Mouse (Mus musculus): Measurements from ENCODE around the gene Cxcr6. TPM values are rescaled to one million over a fixed set of nuclear protein-coding genes. Genes with fewer than 3 reads are reported as not detected.

The Cxcr6 gene
- polyA plus RNA-seq, 1 experiment from 2014 or later = 0.23 TPM

DNA sequence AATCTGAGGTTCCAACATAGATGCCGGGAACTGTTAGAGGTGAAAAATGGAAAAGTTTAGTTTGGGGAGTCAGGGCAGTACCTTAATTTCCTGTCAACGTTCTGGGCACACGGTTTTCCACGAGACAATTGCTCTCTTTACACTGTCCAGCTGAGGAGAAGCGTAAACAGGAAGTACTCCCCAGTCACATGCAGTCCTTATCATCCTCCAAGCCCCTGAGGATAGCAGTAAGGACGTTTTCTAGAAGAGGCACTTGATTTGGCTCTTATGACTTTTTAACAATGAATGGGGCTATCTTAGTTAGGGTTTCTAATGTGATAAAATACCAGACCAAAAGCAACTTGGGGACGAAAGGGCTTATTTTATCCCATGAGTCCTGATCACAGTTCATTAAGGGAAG, 2.3 kb downstream of the Cxcr6 start:
- Histone ChIP-seq H3K4me2 (ENCODE audit: low read depth, severe bottlenecking) (no peak overlapping the region), H3K9me3 (ENCODE audit: control insufficient read depth, low read length) (no peaks in the 10 kb centered on the region), H3K27ac (replicated peaks; ENCODE audit: low read depth, low read length) (no peak overlapping the region), H3K27me3 (ENCODE audit: control insufficient read depth, insufficient read depth, low read length) (no peaks in the 10 kb centered on the region), H3K4me3 (ENCODE audit: low read depth, low read length) (no peak overlapping the region), H3K36me3 (ENCODE audit: control insufficient read depth, insufficient read depth, low read length) (peaks cover 3% of the 10 kb centered on the region; the same call in 1 of the 2 replicates), H3K9ac (ENCODE audit: low read length) (no peak overlapping the region), H3K4me1 (ENCODE audit: control insufficient read depth, insufficient read depth, low read length) (no peaks in the 10 kb centered on the region)
- WGBS = 76% methylated on average over 7 of the region's 7 CpGs
- ATAC-seq (ENCODE audit: insufficient number of reproducible peaks, low FRiP score, low TSS enrichment, low read depth) (no peak), DNase-seq (ENCODE audit: low spot score) (no peak)

DNA sequence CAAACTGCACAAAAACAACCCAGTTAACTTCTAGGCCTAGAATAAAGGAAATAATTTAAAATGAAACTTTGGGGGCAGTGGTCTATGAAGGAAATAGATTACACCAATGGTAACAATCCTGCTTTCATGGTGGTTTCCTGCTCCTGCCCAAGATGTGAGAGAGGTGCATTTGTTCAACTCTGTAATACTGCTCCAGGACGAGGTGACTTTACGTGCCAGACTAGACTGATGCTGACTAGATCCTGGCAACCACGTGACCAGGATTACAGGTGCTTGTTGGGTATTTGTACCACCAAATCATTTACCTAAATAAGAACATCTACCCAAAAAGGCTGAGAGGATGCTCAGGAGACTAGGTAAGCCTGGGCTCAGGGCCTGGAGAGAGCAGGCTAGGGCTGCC, 5.6 kb downstream of the Cxcr6 start:
- WGBS = 85% methylated on average over 3 of the region's 3 CpGs
- Histone ChIP-seq H3K36me3 (ENCODE audit: control insufficient read depth, insufficient read depth, low read length) (peaks cover 3% of the 10 kb centered on the region; the same call in 1 of the 2 replicates), H3K27ac (replicated peaks; ENCODE audit: low read depth, low read length) (no peak overlapping the region), H3K9ac (ENCODE audit: low read length) (no peak overlapping the region), H3K4me1 (ENCODE audit: control insufficient read depth, insufficient read depth, low read length) (no peaks in the 10 kb centered on the region), H3K27me3 (ENCODE audit: control insufficient read depth, insufficient read depth, low read length) (no peaks in the 10 kb centered on the region), H3K4me2 (ENCODE audit: low read depth, severe bottlenecking) (no peak overlapping the region), H3K9me3 (ENCODE audit: control insufficient read depth, low read length) (no peaks in the 10 kb centered on the region), H3K4me3 (ENCODE audit: low read depth, low read length) (no peak overlapping the region)
- ATAC-seq (ENCODE audit: insufficient number of reproducible peaks, low FRiP score, low TSS enrichment, low read depth) = no peak
- DNase-seq (ENCODE audit: low spot score) = no peak

DNA sequence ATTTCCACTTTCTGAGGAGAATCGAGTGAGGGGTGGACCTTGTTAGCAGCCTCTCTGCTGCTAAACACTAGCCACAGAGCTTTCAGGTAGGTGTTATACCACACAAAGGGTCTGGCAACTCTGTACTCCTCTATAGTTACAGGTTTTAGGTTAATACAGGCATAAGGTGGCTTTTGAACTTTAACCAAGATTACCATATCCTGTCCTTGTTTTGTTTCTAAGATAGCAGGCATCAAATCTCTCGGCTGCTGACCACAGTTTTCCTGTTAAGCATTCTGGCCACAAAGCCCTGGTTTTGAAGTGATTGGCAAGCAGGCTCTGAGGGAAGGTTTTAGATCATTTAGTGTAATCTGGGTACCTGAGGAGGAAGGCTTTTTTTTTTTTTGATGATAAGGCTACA, 8.1 kb downstream of the Cxcr6 start:
- Histone ChIP-seq H3K4me1 (ENCODE audit: control insufficient read depth, insufficient read depth, low read length) (no peaks in the 10 kb centered on the region), H3K4me3 (ENCODE audit: low read depth, low read length) (no peak overlapping the region), H3K27ac (replicated peaks; ENCODE audit: low read depth, low read length) (no peak overlapping the region), H3K4me2 (ENCODE audit: low read depth, severe bottlenecking) (no peak overlapping the region), H3K9me3 (ENCODE audit: control insufficient read depth, low read length) (no peaks in the 10 kb centered on the region), H3K36me3 (ENCODE audit: control insufficient read depth, insufficient read depth, low read length) (peaks cover 3% of the 10 kb centered on the region; the same call in 1 of the 2 replicates), H3K9ac (ENCODE audit: low read length) (no peak overlapping the region), H3K27me3 (ENCODE audit: control insufficient read depth, insufficient read depth, low read length) (no peaks in the 10 kb centered on the region)
- WGBS = 81% methylated on average over 2 of the region's 2 CpGs
- DNase-seq (ENCODE audit: low spot score) (no peak), ATAC-seq (ENCODE audit: insufficient number of reproducible peaks, low FRiP score, low TSS enrichment, low read depth) (no peak)

DNA sequence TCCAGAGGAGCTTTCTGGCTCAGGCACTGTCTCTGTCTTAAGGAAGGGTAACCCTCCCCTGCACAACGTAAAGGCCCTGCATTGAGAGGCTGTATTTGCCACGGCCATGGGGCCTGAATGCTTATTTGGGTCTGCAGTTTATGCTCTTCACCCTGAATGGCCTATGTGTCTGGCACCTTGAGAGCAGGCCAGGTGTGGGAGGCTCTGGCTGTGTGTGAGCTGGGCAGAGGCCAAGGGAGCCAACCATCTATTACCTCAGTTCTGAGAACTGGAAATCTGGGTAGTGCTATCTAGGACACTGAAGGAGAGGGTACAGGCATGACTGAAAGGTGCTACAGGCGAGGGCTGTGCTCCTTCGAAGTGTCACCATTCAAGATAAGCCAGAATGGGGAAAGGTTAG, 8.5 kb downstream of the Cxcr6 start:
- WGBS = 81% methylated on average over 4 of the region's 4 CpGs
- Histone ChIP-seq H3K4me3 (ENCODE audit: low read depth, low read length) (no peak overlapping the region), H3K9ac (ENCODE audit: low read length) (no peak overlapping the region), H3K27ac (replicated peaks; ENCODE audit: low read depth, low read length) (no peak overlapping the region), H3K4me1 (ENCODE audit: control insufficient read depth, insufficient read depth, low read length) (no peaks in the 10 kb centered on the region), H3K27me3 (ENCODE audit: control insufficient read depth, insufficient read depth, low read length) (no peaks in the 10 kb centered on the region), H3K4me2 (ENCODE audit: low read depth, severe bottlenecking) (no peak overlapping the region), H3K9me3 (ENCODE audit: control insufficient read depth, low read length) (no peaks in the 10 kb centered on the region), H3K36me3 (ENCODE audit: control insufficient read depth, insufficient read depth, low read length) (peaks cover 3% of the 10 kb centered on the region; the same call in 1 of the 2 replicates)
- DNase-seq (ENCODE audit: low spot score) (no peak), ATAC-seq (ENCODE audit: insufficient number of reproducible peaks, low FRiP score, low TSS enrichment, low read depth) (no peak)

DNA sequence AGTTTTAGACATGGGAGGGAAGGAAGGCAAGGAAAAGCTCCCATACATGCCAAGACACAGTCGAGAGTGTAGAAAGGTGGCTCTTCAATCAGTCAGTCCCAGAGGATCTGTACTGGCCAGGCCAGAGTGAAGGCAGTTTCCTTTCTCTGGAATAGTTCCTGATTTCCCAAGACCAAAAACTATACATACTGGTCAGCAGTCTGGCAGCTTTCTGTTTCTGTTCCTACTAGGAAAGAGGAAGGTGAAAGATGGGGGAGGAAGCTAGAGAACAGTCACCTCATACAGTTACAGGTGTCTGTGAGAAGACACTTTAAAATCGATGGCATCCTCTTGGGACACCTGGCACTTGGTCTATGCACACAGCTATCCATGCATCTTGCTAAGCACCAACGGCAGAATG, 9.2 kb downstream of the Cxcr6 start:
- H3K4me2 ChIP-seq (ENCODE audit: low read depth, severe bottlenecking) = no peak overlapping the region
- 85% methylated on average over 3 of the region's 3 CpGs for WGBS
- no peaks in the 10 kb centered on the region for H3K4me1 ChIP-seq (ENCODE audit: control insufficient read depth, insufficient read depth, low read length)
- DNase-seq (ENCODE audit: low spot score) (no peak), ATAC-seq (ENCODE audit: insufficient number of reproducible peaks, low FRiP score, low TSS enrichment, low read depth) (no peak)
- H3K9ac ChIP-seq (ENCODE audit: low read length) = no peak overlapping the region
- H3K9me3 ChIP-seq (ENCODE audit: control insufficient read depth, low read length) = no peaks in the 10 kb centered on the region
- no peak overlapping the region for H3K4me3 ChIP-seq (ENCODE audit: low read depth, low read length)
- H3K36me3 ChIP-seq (ENCODE audit: control insufficient read depth, insufficient read depth, low read length) = peaks cover 3% of the 10 kb centered on the region; the same call in 1 of the 2 replicates
- no peak overlapping the region for H3K27ac ChIP-seq (replicated peaks; ENCODE audit: low read depth, low read length)
- H3K27me3 ChIP-seq (ENCODE audit: control insufficient read depth, insufficient read depth, low read length) = no peaks in the 10 kb centered on the region

DNA sequence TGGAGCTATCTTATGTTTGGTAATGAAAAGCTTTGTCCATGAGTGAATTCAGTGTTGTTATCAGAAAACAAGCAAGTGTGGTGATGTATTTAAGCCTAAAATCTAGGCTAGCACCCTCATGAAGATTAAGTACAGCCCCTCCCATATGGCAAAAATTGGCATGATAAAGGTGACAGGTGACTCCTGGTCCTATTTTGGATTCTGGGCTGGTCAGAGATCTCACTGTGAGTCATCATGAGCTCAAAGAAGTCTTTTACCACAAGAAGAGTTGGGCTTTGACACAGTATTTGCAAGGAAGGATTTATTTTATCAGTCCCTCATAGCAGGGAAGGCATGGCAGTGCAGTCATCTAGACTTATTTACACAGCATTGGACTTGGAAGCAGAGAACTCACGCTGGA, 9.7 kb downstream of the Cxcr6 start:
- H3K9ac ChIP-seq (ENCODE audit: low read length) = no peak overlapping the region
- H3K27ac ChIP-seq (replicated peaks; ENCODE audit: low read depth, low read length) = no peak overlapping the region
- no peaks in the 10 kb centered on the region for H3K27me3 ChIP-seq (ENCODE audit: control insufficient read depth, insufficient read depth, low read length)
- H3K4me2 ChIP-seq (ENCODE audit: low read depth, severe bottlenecking) = no peak overlapping the region
- no peaks in the 10 kb centered on the region for H3K36me3 ChIP-seq (ENCODE audit: control insufficient read depth, insufficient read depth, low read length)
- 93% methylated on average over 1 of the region's 1 CpGs for WGBS
- H3K9me3 ChIP-seq (ENCODE audit: control insufficient read depth, low read length) = no peaks in the 10 kb centered on the region
- no peaks in the 10 kb centered on the region for H3K4me1 ChIP-seq (ENCODE audit: control insufficient read depth, insufficient read depth, low read length)
- no peak overlapping the region for H3K4me3 ChIP-seq (ENCODE audit: low read depth, low read length)
- DNase-seq (ENCODE audit: low spot score) (no peak), ATAC-seq (ENCODE audit: insufficient number of reproducible peaks, low FRiP score, low TSS enrichment, low read depth) (no peak)

DNA sequence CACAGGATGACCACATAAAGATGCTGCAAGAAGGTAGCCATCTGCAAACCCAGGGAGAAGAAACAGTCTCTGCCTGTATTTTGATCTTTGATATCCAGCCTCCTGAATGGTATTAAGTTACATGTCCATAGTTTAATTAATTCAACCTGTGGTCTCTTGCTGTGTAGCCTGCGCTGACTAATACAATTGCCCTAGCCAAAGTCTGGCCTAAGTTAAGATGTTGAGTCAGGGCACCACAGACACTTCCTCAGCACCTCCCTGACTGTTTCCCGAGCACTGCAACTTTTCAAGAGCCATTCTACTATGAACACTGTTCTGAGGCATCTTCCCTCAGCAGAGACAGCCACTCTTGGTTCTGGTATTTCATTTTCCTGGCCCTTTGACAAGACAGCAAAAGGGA, 12.3 kb downstream of the Cxcr6 start:
- Histone ChIP-seq H3K9ac (ENCODE audit: low read length) (no peak overlapping the region), H3K27me3 (ENCODE audit: control insufficient read depth, insufficient read depth, low read length) (no peaks in the 10 kb centered on the region), H3K4me2 (ENCODE audit: low read depth, severe bottlenecking) (no peak overlapping the region), H3K4me1 (ENCODE audit: control insufficient read depth, insufficient read depth, low read length) (no peaks in the 10 kb centered on the region), H3K9me3 (ENCODE audit: control insufficient read depth, low read length) (no peaks in the 10 kb centered on the region), H3K4me3 (ENCODE audit: low read depth, low read length) (no peak overlapping the region), H3K27ac (replicated peaks; ENCODE audit: low read depth, low read length) (no peak overlapping the region), H3K36me3 (ENCODE audit: control insufficient read depth, insufficient read depth, low read length) (peaks cover 6% of the 10 kb centered on the region; the same call in 1 of the 2 replicates)
- DNase-seq (ENCODE audit: low spot score) (no peak), ATAC-seq (ENCODE audit: insufficient number of reproducible peaks, low FRiP score, low TSS enrichment, low read depth) (no peak)
- WGBS = 44% methylated on average over 2 of the region's 2 CpGs

DNA sequence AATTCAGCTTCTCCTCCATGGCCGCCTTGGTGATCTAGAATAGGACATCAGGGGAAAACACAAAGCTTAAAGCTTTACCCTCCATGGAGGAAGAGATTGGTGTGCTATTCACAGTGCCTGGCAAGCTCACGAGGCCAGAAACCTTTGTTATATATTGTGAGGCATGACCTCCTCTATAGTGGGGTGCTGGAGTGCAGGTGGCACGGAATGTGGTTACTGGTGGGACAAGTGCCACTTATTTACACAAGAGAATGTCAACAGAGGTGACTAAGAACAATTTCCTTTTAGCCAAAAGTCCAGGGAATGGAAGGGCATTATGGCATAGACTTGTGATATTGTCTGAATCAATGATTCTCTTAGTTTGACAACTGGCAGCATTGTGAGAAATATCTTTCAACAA, 20.4 kb downstream of the Cxcr6 start:
- Histone ChIP-seq H3K4me1 (ENCODE audit: control insufficient read depth, insufficient read depth, low read length) (no peaks in the 10 kb centered on the region), H3K4me3 (ENCODE audit: low read depth, low read length) (no peak overlapping the region), H3K9ac (ENCODE audit: low read length) (no peak overlapping the region), H3K36me3 (ENCODE audit: control insufficient read depth, insufficient read depth, low read length) (peaks cover 15% of the 10 kb centered on the region), H3K9me3 (ENCODE audit: control insufficient read depth, low read length) (no peaks in the 10 kb centered on the region), H3K27me3 (ENCODE audit: control insufficient read depth, insufficient read depth, low read length) (no peaks in the 10 kb centered on the region), H3K4me2 (ENCODE audit: low read depth, severe bottlenecking) (no peak overlapping the region), H3K27ac (replicated peaks; ENCODE audit: low read depth, low read length) (no peak overlapping the region)
- ATAC-seq (ENCODE audit: insufficient number of reproducible peaks, low FRiP score, low TSS enrichment, low read depth) = no peak
- 88% methylated on average over 3 of the region's 3 CpGs for WGBS
- no peak for DNase-seq (ENCODE audit: low spot score)

DNA sequence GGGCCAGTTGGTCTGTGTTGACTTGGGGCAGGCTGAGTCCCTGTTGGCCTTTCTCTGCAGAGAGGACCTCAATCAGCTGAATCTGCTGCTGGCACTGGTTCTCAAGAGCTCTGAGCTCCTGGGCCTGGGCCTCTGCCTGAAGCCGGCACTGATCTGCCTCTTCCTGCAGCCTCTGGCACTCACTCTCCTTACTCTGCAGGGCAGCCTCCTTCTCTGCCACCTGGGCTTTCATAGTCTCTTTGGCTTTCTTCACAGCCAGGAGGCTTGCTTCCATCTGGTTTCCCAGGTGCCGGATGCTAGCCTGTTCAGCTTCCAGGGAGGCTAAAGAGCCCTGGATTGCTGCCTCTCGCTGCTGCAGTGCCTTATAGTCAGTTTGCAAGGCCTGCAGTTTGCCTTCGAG, 22.6 kb downstream of the Cxcr6 start:
- Histone ChIP-seq H3K4me2 (ENCODE audit: low read depth, severe bottlenecking) (no peak overlapping the region), H3K9me3 (ENCODE audit: control insufficient read depth, low read length) (no peaks in the 10 kb centered on the region), H3K4me3 (ENCODE audit: low read depth, low read length) (no peak overlapping the region), H3K36me3 (ENCODE audit: control insufficient read depth, insufficient read depth, low read length) (peaks cover 9% of the 10 kb centered on the region), H3K27ac (replicated peaks; ENCODE audit: low read depth, low read length) (no peak overlapping the region), H3K27me3 (ENCODE audit: control insufficient read depth, insufficient read depth, low read length) (no peaks in the 10 kb centered on the region), H3K4me1 (ENCODE audit: control insufficient read depth, insufficient read depth, low read length) (no peaks in the 10 kb centered on the region), H3K9ac (ENCODE audit: low read length) (no peak overlapping the region)
- DNase-seq (ENCODE audit: low spot score) (no peak), ATAC-seq (ENCODE audit: insufficient number of reproducible peaks, low FRiP score, low TSS enrichment, low read depth) (no peak)
- 88% methylated on average over 4 of the region's 4 CpGs for WGBS
